Mouse (Mus musculus) MEL (cell line): ENCODE measurements at regions not wholly inside any gene's neighbourhood (a gene's known extent, or its start where the extent isn't known, plus 50 kb on each side); places are given as distances from the start of the nearest gene placed in this dataset.

Source experiments
- DNase-seq: peaks from one replicate; pipeline ENCODE4 v3.0.0; 2011; ENCODE audit warnings: low read depth, low spot score
- H3K27ac ChIP-seq: 2 replicates; pipeline ENCODE4 v1.5.1; 2012; ENCODE audit warnings: low read depth, mild to moderate bottlenecking, control low read depth, low read length, moderate library complexity; ENCODE audit not compliant: control insufficient read depth
- H3K27me3 ChIP-seq, 2 experiments: fragments of 150-350 bp in 1 of 2; sonication (generic) in 1 of 2; 2 replicates each; pipeline ENCODE4 v1.6.1; 2012; ENCODE audit warnings: low read length in 2 of 2, mild to moderate bottlenecking in 2 of 2, improper control_type of control experiment in 1 of 2, moderate library complexity in 1 of 2; ENCODE audit not compliant: insufficient read depth in 2 of 2, control insufficient read depth in 1 of 2
- H3K36me3 ChIP-seq, 2 experiments: 2 replicates each; pipeline ENCODE4 v1.6.1; 2012 to 2014; ENCODE audit warnings: low read length in 2 of 2, improper control_type of control experiment in 1 of 2, inconsistent platforms in 1 of 2, mild to moderate bottlenecking in 1 of 2; ENCODE audit not compliant: insufficient read depth in 2 of 2, control insufficient read depth in 1 of 2
- H3K4me1 ChIP-seq, 2 experiments: fragments of 150-350 bp in 1 of 2; sonication (generic) in 1 of 2; 2 replicates each; pipeline ENCODE4 v1.6.1; 2012; ENCODE audit warnings: low read length in 2 of 2, improper control_type of control experiment in 1 of 2, mild to moderate bottlenecking in 1 of 2; ENCODE audit not compliant: insufficient read depth in 2 of 2, control insufficient read depth in 1 of 2
- H3K4me3 ChIP-seq, 2 experiments: fragments of 150-350 bp in 1 of 2; sonication (generic) in 1 of 2; 2 replicates each; pipeline ENCODE4 v1.5.1; 2012; ENCODE audit warnings: low read depth in 2 of 2, low read length in 2 of 2, mild to moderate bottlenecking in 2 of 2, moderate library complexity in 2 of 2, control low read depth in 1 of 2, improper control_type of control experiment in 1 of 2; ENCODE audit not compliant: control insufficient read depth in 1 of 2, insufficient read depth in 1 of 2
- H3K79me2 ChIP-seq: 2 replicates; pipeline ENCODE4 v1.6.1; 2012; ENCODE audit warnings: mild to moderate bottlenecking, low read length, moderate library complexity; ENCODE audit not compliant: control insufficient read depth, poor library complexity, insufficient read depth
- H3K9ac ChIP-seq: 2 replicates; pipeline ENCODE4 v1.6.1; 2012; ENCODE audit warnings: low read depth, mild to moderate bottlenecking, control low read depth, low read length, moderate library complexity; ENCODE audit not compliant: control insufficient read depth, poor library complexity, severe bottlenecking
- H3K9me3 ChIP-seq: fragments of 150-350 bp; sonication (generic); replicated peaks from 2 replicates; pipeline ENCODE4 v1.6.1; 2012; ENCODE audit warnings: mild to moderate bottlenecking, low read length, improper control_type of control experiment, moderate library complexity; ENCODE audit not compliant: insufficient read depth
- BHLHE40 ChIP-seq: IDR thresholded peaks from 2 replicates; pipeline ENCODE4 v1.6.1; 2012; ENCODE audit warnings: low read depth, mild to moderate bottlenecking, inconsistent platforms, low read length, improper control_type of control experiment, borderline replicate concordance
- CHD2 ChIP-seq: IDR thresholded peaks from 2 replicates; pipeline ENCODE4 v1.6.1; 2011; ENCODE audit warnings: low read length, improper control_type of control experiment
- ETS1 ChIP-seq: IDR thresholded peaks from 2 replicates; pipeline ENCODE4 v1.6.1; 2012; ENCODE audit warnings: low read depth, mild to moderate bottlenecking, inconsistent platforms, low read length, improper control_type of control experiment, moderate library complexity
- GABPA ChIP-seq: IDR thresholded peaks from 2 replicates; pipeline ENCODE4 v1.6.1; 2012; ENCODE audit warnings: low read depth, mild to moderate bottlenecking, inconsistent platforms, low read length, improper control_type of control experiment, moderate library complexity
- GATA1 ChIP-seq: IDR thresholded peaks from 2 replicates; pipeline ENCODE4 v1.6.1; 2011; ENCODE audit warnings: low read depth, low read length, improper control_type of control experiment
- HCFC1 ChIP-seq: IDR thresholded peaks from 2 replicates; pipeline ENCODE4 v1.6.1; 2012; ENCODE audit warnings: low read depth, mild to moderate bottlenecking, inconsistent platforms, low read length, improper control_type of control experiment, moderate library complexity
- JUND ChIP-seq: IDR thresholded peaks from 2 replicates; pipeline ENCODE4 v1.6.1; 2011; ENCODE audit warnings: low read depth, mild to moderate bottlenecking, improper control_type of control experiment, low read length
- MAFK ChIP-seq: IDR thresholded peaks from 2 replicates; pipeline ENCODE4 v1.6.1; 2011; ENCODE audit warnings: low read depth, mild to moderate bottlenecking, low read length, improper control_type of control experiment, borderline replicate concordance
- MAX ChIP-seq: IDR thresholded peaks from 2 replicates; pipeline ENCODE4 v1.6.1; 2011; ENCODE audit warnings: low read length, improper control_type of control experiment
- MAZ ChIP-seq: IDR thresholded peaks from 2 replicates; pipeline ENCODE4 v1.6.1; 2012; ENCODE audit warnings: low read depth, mild to moderate bottlenecking, inconsistent platforms, low read length, improper control_type of control experiment
- MEF2A ChIP-seq: IDR thresholded peaks from 2 replicates; pipeline ENCODE4 v1.6.1; 2014; ENCODE audit warnings: low read depth, mild to moderate bottlenecking, inconsistent platforms, low read length, improper control_type of control experiment; ENCODE audit not compliant: poor library complexity, insufficient replicate concordance, severe bottlenecking; ENCODE audit errors: extremely low read depth
- MXI1 ChIP-seq: IDR thresholded peaks from 2 replicates; pipeline ENCODE4 v1.6.1; 2011; ENCODE audit warnings: mild to moderate bottlenecking, low read depth, low read length, improper control_type of control experiment
- MYC ChIP-seq: IDR thresholded peaks from 2 replicates; pipeline ENCODE4 v1.6.1; 2011; ENCODE audit warnings: low read depth, mild to moderate bottlenecking, low read length, improper control_type of control experiment, moderate library complexity
- NRF1 ChIP-seq: IDR thresholded peaks from 2 replicates; pipeline ENCODE4 v1.6.1; 2014; ENCODE audit warnings: low read depth, mild to moderate bottlenecking, inconsistent platforms, low read length, improper control_type of control experiment, moderate library complexity; ENCODE audit not compliant: poor library complexity, insufficient read depth, severe bottlenecking
- RAD21 ChIP-seq: IDR thresholded peaks from 2 replicates; pipeline ENCODE4 v1.6.1; 2011; ENCODE audit warnings: mild to moderate bottlenecking, low read depth, low read length, improper control_type of control experiment
- SIN3A ChIP-seq: IDR thresholded peaks from 2 replicates; pipeline ENCODE4 v1.6.1; 2012; ENCODE audit warnings: low read length, improper control_type of control experiment, inconsistent platforms
- SMC3 ChIP-seq: IDR thresholded peaks from 2 replicates; pipeline ENCODE4 v1.6.1; 2011; ENCODE audit warnings: low read depth, low read length, improper control_type of control experiment
- TAL1 ChIP-seq: IDR thresholded peaks from 2 replicates; pipeline ENCODE4 v1.6.1; 2012; ENCODE audit warnings: mild to moderate bottlenecking, inconsistent platforms, low read length, moderate library complexity, mixed read lengths
- USF1 ChIP-seq: IDR thresholded peaks from 2 replicates; pipeline ENCODE4 v1.6.1; 2014; ENCODE audit warnings: low read depth, mild to moderate bottlenecking, inconsistent platforms, low read length, improper control_type of control experiment, moderate library complexity
- ZC3H11A ChIP-seq: IDR thresholded peaks from 2 replicates; pipeline ENCODE4 v1.6.1; 2012; ENCODE audit warnings: low read depth, mild to moderate bottlenecking, inconsistent platforms, low read length, improper control_type of control experiment
- ZNF384 ChIP-seq: IDR thresholded peaks from 2 replicates; pipeline ENCODE4 v1.6.1; 2012; ENCODE audit warnings: low read depth, mild to moderate bottlenecking, inconsistent platforms, low read length, improper control_type of control experiment

GRCm38 (mm10) chr5:116809799-116810198, 218.2 kb upstream of the Srrm4 start:
- Histone ChIP-seq H3K27ac (no peak overlapping the region), H3K79me2 (no peaks in the 10 kb centered on the region), H3K9ac (no peak overlapping the region), H3K36me3 (no peaks in the 10 kb centered on the region), H3K9me3 (no peaks in the 10 kb centered on the region), H3K4me3 (no peak overlapping the region), H3K4me1 (no peaks in the 10 kb centered on the region), H3K27me3 (no peaks in the 10 kb centered on the region)
- DNase-seq: no peak
- no peak for TF ChIP-seq SIN3A
- TF ChIP-seq ETS1: no peak
- no peak for TF ChIP-seq HCFC1
- no peak for TF ChIP-seq USF1
- TF ChIP-seq SMC3: no peak
- TF ChIP-seq GATA1: no peak

- Histone ChIP-seq H3K27ac (no peak overlapping the region), H3K27me3 (no peaks in the 10 kb centered on the region), H3K79me2 (no peaks in the 10 kb centered on the region), H3K4me1 (no peaks in the 10 kb centered on the region), H3K36me3 (no peaks in the 10 kb centered on the region), H3K4me3 (no peak overlapping the region), H3K9ac (no peak overlapping the region), H3K9me3 (no peaks in the 10 kb centered on the region)
- no peak for DNase-seq
- TF ChIP-seq TAL1: no peak
- TF ChIP-seq ZNF384: no peak
- TF ChIP-seq RAD21: no peak
- no peak for TF ChIP-seq GABPA
- TF ChIP-seq MAFK: no peak
- no peak for TF ChIP-seq MAX
- no peak for TF ChIP-seq GATA1
- TF ChIP-seq CHD2: no peak
- TF ChIP-seq SIN3A: no peak
- TF ChIP-seq BHLHE40: no peak
- TF ChIP-seq NRF1: no peak
- TF ChIP-seq MXI1: no peak
- no peak for TF ChIP-seq MEF2A
- no peak for TF ChIP-seq SMC3
- TF ChIP-seq JUND: no peak
- TF ChIP-seq MYC: no peak
- TF ChIP-seq MAZ: no peak
- no peak for TF ChIP-seq ZC3H11A
These were observed 217.6 kb upstream of the Srrm4 start for GRCm38 (mm10) chr5:116809001-116809759.
